In the genomic region with DNA sequence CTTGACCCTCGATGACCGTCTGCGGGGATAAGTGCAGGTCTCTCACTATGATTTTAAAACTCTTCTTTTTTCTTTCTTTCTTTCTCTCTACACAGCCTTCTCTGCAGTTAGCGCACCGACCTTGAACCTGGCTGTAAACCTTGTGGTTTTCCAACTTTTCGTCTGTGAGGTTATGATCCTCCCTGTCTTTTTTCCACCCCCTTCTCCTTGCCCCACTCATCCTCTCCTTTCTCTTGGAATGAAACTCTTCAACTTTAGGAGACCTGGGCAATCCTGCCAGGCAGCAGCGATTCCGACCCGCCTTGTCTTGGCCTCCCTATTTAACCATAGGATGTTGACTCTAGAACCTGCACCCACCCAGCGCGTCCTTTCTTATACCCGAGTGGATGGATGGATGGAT, we compare ENCODE assay signal across 8 mouse cellular contexts. TPM values are rescaled to one million over a fixed set of nuclear protein-coding genes. Genes with fewer than 3 reads are reported as not detected.
DNase-seq lines count a peak whose midpoint lies in the region; ATAC-seq and TF ChIP-seq lines count a peak whose summit lies in the region.

No protein-coding gene starts in this region.

- no peak overlapping the region for H3K27ac ChIP-seq in spleen, adult 2 months (ENCODE audit: insufficient read depth, low read length)
- no peak overlapping the region for H3K27ac ChIP-seq in liver, embryonic 14.5 days
- no peak overlapping the region for H3K27ac ChIP-seq in stomach, embryonic 16.5 days (ENCODE audit: low read length)

- no peak for TF ChIP-seq CTCF in spleen, adult 2 months (IDR thresholded peaks at IDR 0.05; ENCODE audit: extremely low read depth, insufficient read depth, insufficient read length, insufficient replicate concordance)
- no peak for TF ChIP-seq CTCF in liver, embryonic 14.5 days (IDR thresholded peaks at IDR 0.05; ENCODE audit: low read depth)

- H3K4me1 ChIP-seq in spleen, adult 2 months (ENCODE audit: control insufficient read depth, insufficient read depth, insufficient read length), result peaks cover 12% of the 10 kb centered on the region
- peaks cover 0 to 2% of the 10 kb centered on the region in 2 experiments; a peak in 1 of 4 replicates for H3K4me1 ChIP-seq in liver, embryonic 14.5 days (replicated peaks; ENCODE audit: control insufficient read depth in 2 of 2, insufficient read depth in 2 of 2, low read length in 1 of 2)
- 0 out of 2 replicates have a peak, but pooled peaks cover 4% of the 10 kb centered on the region for H3K4me1 ChIP-seq in stomach, embryonic 16.5 days (ENCODE audit: control insufficient read depth, insufficient read depth, low read length)

- no peak for TF ChIP-seq EP300 in liver, embryonic 14.5 days (IDR thresholded peaks at IDR 0.05; ENCODE audit: low read depth)

- no peak overlapping the region for H3K9ac ChIP-seq in liver, embryonic 14.5 days (replicated peaks)
- peak overlapping the region; percentile 54 for H3K9ac ChIP-seq in stomach, embryonic 16.5 days (ENCODE audit: low read length)

- peak overlapping the region; percentile 39; the same call in 1 of the 2 replicates for H3K4me3 ChIP-seq in spleen, adult 2 months (ENCODE audit: extremely low read depth, insufficient read depth, insufficient read length)
- H3K4me3 ChIP-seq in liver, embryonic 14.5 days (ENCODE audit: insufficient read depth in 1 of 2, low read depth in 2 of 2, low read length in 2 of 2), result peak overlapping the region in 1 of 2 experiments; percentile 36; a peak in 2 of 4 replicates
- peak overlapping the region; percentile 54 for H3K4me3 ChIP-seq in stomach, embryonic 16.5 days (replicated peaks; ENCODE audit: low read length)

- peak; percentile 14 to 18 for DNase-seq in cerebellum, postnatal 14 days
- no peak for DNase-seq in cerebellum, postnatal 36 days
- DNase-seq in spleen, adult 2 months (ENCODE audit: low read depth in 1 of 2, low spot score in 2 of 2), result no peak
- DNase-seq in spleen, adult 18-20 months, result no peak
- no peak for DNase-seq in liver, embryonic 14.5 days (ENCODE audit: low read depth in 3 of 3, low spot score in 3 of 3)
- no peak for DNase-seq in gastrocnemius, postnatal 25 days
- no peak for DNase-seq in layer of hippocampus, adult 8-10 months (ENCODE audit: low spot score in 2 of 2)

- no peak for TF ChIP-seq POLR2A in spleen, adult 2 months (IDR thresholded peaks at IDR 0.05; ENCODE audit: low read depth, low read length)

- H3K36me3 ChIP-seq in spleen, adult 2 months (ENCODE audit: control insufficient read depth, insufficient read depth, low read length), result no peaks in the 10 kb centered on the region
- no peaks in the 10 kb centered on the region for H3K36me3 ChIP-seq in liver, embryonic 14.5 days (replicated peaks; ENCODE audit: control insufficient read depth, insufficient read depth, low read depth)
- no peaks in the 10 kb centered on the region for H3K36me3 ChIP-seq in stomach, embryonic 16.5 days (ENCODE audit: control insufficient read depth, insufficient read depth, low read length)

- no peaks in the 10 kb centered on the region for H3K9me3 ChIP-seq in liver, embryonic 14.5 days (ENCODE audit: control insufficient read depth, low read length)
- H3K9me3 ChIP-seq in stomach, embryonic 16.5 days (replicated peaks; ENCODE audit: control insufficient read depth, low read length), result no peaks in the 10 kb centered on the region

- H3K27me3 ChIP-seq in spleen, adult 2 months (ENCODE audit: control insufficient read depth, insufficient read depth, low read length), result peaks cover 53% of the 10 kb centered on the region
- H3K27me3 ChIP-seq in liver, embryonic 14.5 days (ENCODE audit: control insufficient read depth, insufficient read depth, low read length), result peaks cover 92% of the 10 kb centered on the region
- H3K27me3 ChIP-seq in stomach, embryonic 16.5 days (ENCODE audit: control insufficient read depth, insufficient read depth, low read length), result peaks cover 68% of the 10 kb centered on the region

- H3K4me2 ChIP-seq in liver, embryonic 14.5 days (ENCODE audit: low read depth), result peak overlapping the region; percentile 49
- peak overlapping the region; percentile 95 for H3K4me2 ChIP-seq in stomach, embryonic 16.5 days (ENCODE audit: low read depth, low read length)

- 5% methylated on average over 12 of the region's 12 CpGs for WGBS in spleen, adult 2 months
- WGBS in liver, embryonic 14.5 days (ENCODE audit: insufficient replicate concordance), result 4% methylated on average over 12 of the region's 12 CpGs
- 7% methylated on average over 12 of the region's 12 CpGs for WGBS in stomach, embryonic 16.5 days

- ATAC-seq in liver, embryonic 14.5 days (ENCODE audit: insufficient read depth), result no peak
- ATAC-seq in stomach, embryonic 16.5 days (ENCODE audit: insufficient read depth, low FRiP score), result no peak

RNA-seq across cellular contexts. Expression of a gene that starts 9.8 kb away (rescaled TPM):
- 0.05 and 0.11 TPM in 2 replicates for polyA plus RNA-seq in spleen, adult 2 months (2012; rRNA removed)
- 0.02 and 0.09 TPM in 2 replicates for polyA plus RNA-seq in liver, embryonic 14.5 days (2012; rRNA removed)
- not detected in 2 replicates for polyA plus RNA-seq in liver, embryonic 14.5 days (2014; fragmentation: Nextera tagmentation; extraction: Ambion mirVana)
- polyA plus RNA-seq in stomach, embryonic 16.5 days (2015; fragmentation: Nextera tagmentation; extraction: Ambion mirVana), result not detected in 2 replicates
- total RNA-seq in gastrocnemius, postnatal 25 days (2021), result not detected
- total RNA-seq in layer of hippocampus, adult 8-10 months (2022), result 10 to 100 TPM; 34.9 to 53.8 (median 42.1) TPM

Comparison
In these comparisons a context has a peak if more than half of its experiments do, and no peak if none do; other contexts are left out.
1. DNase-seq: peak in cerebellum, postnatal 14 days (2 of 2); none in cerebellum, postnatal 36 days (0 of 2), spleen, adult 2 months (0 of 2), spleen, adult 18-20 months (0 of 2), liver, embryonic 14.5 days (0 of 3), gastrocnemius, postnatal 25 days (single experiment) and layer of hippocampus, adult 8-10 months (0 of 2).